Mouse (Mus musculus): ENCODE measurements around the gene Uqcc2. TPM values are rescaled to one million over a fixed set of nuclear protein-coding genes. Genes with fewer than 3 reads are reported as not detected.

Gene Uqcc2
- total RNA-seq, 2 experiments from 2014 or later, result 323 to 335 TPM

- intact Hi-C loops (cut with DNase I), result no loop called here
- DNase-seq (ENCODE audit: low spot score), result no peak
These were observed 5.5 kb downstream of the Uqcc2 start for GRCm38 (mm10) chr17:27128189-27128588.

- intact Hi-C loops (cut with DNase I), result no loop called here
- DNase-seq (ENCODE audit: low spot score), result no peak
These were observed 6.7 kb downstream of the Uqcc2 start for GRCm38 (mm10) chr17:27126974-27127373.

GRCm38 (mm10) chr17:27125669-27126202, 8.0 kb downstream of the Uqcc2 start:
- intact Hi-C loops (cut with DNase I), result no loop called here
- no peak for DNase-seq (ENCODE audit: low spot score)

- intact Hi-C loops (cut with DNase I), result no loop called here
- no peak for DNase-seq (ENCODE audit: low spot score)
These were observed 8.5 kb downstream of the Uqcc2 start for GRCm38 (mm10) chr17:27125185-27125584.

GRCm38 (mm10) chr17:27123813-27124375, 9.8 kb downstream of the Uqcc2 start:
- intact Hi-C loops (cut with DNase I), result no loop called here
- DNase-seq (ENCODE audit: low spot score), result no peak

- DNase-seq (ENCODE audit: low spot score), result no peak
- intact Hi-C loops (cut with DNase I), result no loop called here
These were observed 10.6 kb downstream of the Uqcc2 start for GRCm38 (mm10) chr17:27123103-27123502.

- no peak for DNase-seq (ENCODE audit: low spot score)
- intact Hi-C loops (cut with DNase I), result no loop called here
These were observed 11.0 kb downstream of the Uqcc2 start for GRCm38 (mm10) chr17:27122701-27123100.

GRCm38 (mm10) chr17:27121781-27122180, 11.9 kb downstream of the Uqcc2 start:
- intact Hi-C loops (cut with DNase I), result loop anchor here (2.0 kb wide), 1 partner anchor 85 kb away; no protein-coding TSS in a partner anchor
- DNase-seq (ENCODE audit: low spot score), result no peak

- no peak for DNase-seq (ENCODE audit: low spot score)
- intact Hi-C loops (cut with DNase I), result loop anchor here (2.0 kb wide), 1 partner anchor 84 kb away; no protein-coding TSS in a partner anchor
These were observed 12.4 kb downstream of the Uqcc2 start for GRCm38 (mm10) chr17:27121266-27121665.

GRCm38 (mm10) chr17:27120561-27121024, 13.1 kb downstream of the Uqcc2 start:
- intact Hi-C loops (cut with DNase I), result loop anchor here (2.0 kb wide), 1 partner anchor 84 kb away; no protein-coding TSS in a partner anchor

GRCm38 (mm10) chr17:27119954-27120353, 13.8 kb downstream of the Uqcc2 start:
- DNase-seq (ENCODE audit: low spot score), result no peak
- intact Hi-C loops (cut with DNase I), result loop anchor here (2.0 kb wide), 1 partner anchor 83 kb away; no protein-coding TSS in a partner anchor

More at GRCm38 (mm10) chr17:27120561-27121024, 13.1 kb downstream of the Uqcc2 start:
- no peak for DNase-seq (ENCODE audit: low spot score)

- intact Hi-C loops (cut with DNase I), result no loop called here
- DNase-seq (ENCODE audit: low spot score), result no peak
These were observed 14.2 kb downstream of the Uqcc2 start for GRCm38 (mm10) chr17:27119540-27119895.

GRCm38 (mm10) chr17:27118676-27119539, 14.8 kb downstream of the Uqcc2 start:
- DNase-seq (ENCODE audit: low spot score), result no peak
- intact Hi-C loops (cut with DNase I), result no loop called here

- DNase-seq (ENCODE audit: low spot score), result no peak
These were observed 23.6 kb downstream of the Uqcc2 start for GRCm38 (mm10) chr17:27110072-27110471.

GRCm38 (mm10) chr17:27107936-27108335, 25.8 kb downstream of the Uqcc2 start:
- intact Hi-C loops (cut with DNase I), result loop anchor here (10.0 kb wide), 1 partner anchor 183 kb away; no protein-coding TSS in a partner anchor
- no peak for DNase-seq (ENCODE audit: low spot score)

More at GRCm38 (mm10) chr17:27110072-27110471, 23.6 kb downstream of the Uqcc2 start:
- intact Hi-C loops (cut with DNase I), result no loop called here

GRCm38 (mm10) chr17:27106745-27107144, 27.0 kb downstream of the Uqcc2 start:
- DNase-seq (ENCODE audit: low spot score), result no peak
- intact Hi-C loops (cut with DNase I), result loop anchor here (10.0 kb wide), 1 partner anchor 182 kb away; no protein-coding TSS in a partner anchor

GRCm38 (mm10) chr17:27105698-27106470, 27.8 kb downstream of the Uqcc2 start:
- intact Hi-C loops (cut with DNase I), result loop anchor here (10.0 kb wide), 1 partner anchor 181 kb away; no protein-coding TSS in a partner anchor
- DNase-seq (ENCODE audit: low spot score), result no peak

GRCm38 (mm10) chr17:27101675-27102074, 32.0 kb downstream of the Uqcc2 start:
- DNase-seq (ENCODE audit: low spot score), result no peak
- intact Hi-C loops (cut with DNase I), result loop anchor here (10.0 kb wide), 1 partner anchor 177 kb away; no protein-coding TSS in a partner anchor

- DNase-seq (ENCODE audit: low spot score), result no peak
- intact Hi-C loops (cut with DNase I), result no loop called here
These were observed 38.0 kb downstream of the Uqcc2 start for GRCm38 (mm10) chr17:27095690-27096089.

GRCm38 (mm10) chr17:27090068-27090467, 43.6 kb downstream of the Uqcc2 start:
- intact Hi-C loops (cut with DNase I), result no loop called here
- DNase-seq (ENCODE audit: low spot score), result no peak

Data from heart, postnatal 25 days (tissue).